Mouse (Mus musculus): ENCODE data around the gene Olfr814. TPM values are rescaled to one million over a fixed set of nuclear protein-coding genes. Genes with fewer than 3 reads are reported as not detected.
"Not testable (repeated sequence)": the region's sequence is repeated elsewhere in the genome, so short reads cannot be mapped to it uniquely, and the experiment has no call there.

Olfr814 gene
- total RNA-seq (2014; fragmentation: Nextera tagmentation) (not detected in 2 replicates), total RNA-seq (2017) (not detected in 2 replicates)

DNA sequence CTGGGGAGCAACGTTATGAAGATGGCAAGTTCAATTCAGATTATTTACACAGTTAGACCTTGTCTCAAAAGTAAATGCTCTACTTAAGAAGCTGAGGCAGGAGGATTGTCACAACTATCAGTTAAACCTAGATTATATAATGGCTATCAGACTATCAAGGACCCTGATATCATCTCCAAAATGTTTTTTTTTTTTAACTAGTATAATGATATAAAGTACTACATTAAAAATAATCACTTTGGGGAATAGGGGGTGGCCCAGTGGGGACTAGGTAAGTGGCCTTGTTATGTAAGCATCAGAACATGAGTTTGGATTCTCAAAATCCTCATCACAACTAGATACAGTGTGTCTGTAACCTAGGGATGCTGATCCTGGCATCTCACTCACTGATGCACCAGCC, at the start of gene Olfr814:
TSS of gene Olfr814 (minus strand) at position 101 of the 400 bp plus-strand sequence.
- not testable (repeated sequence) for ATAC-seq (replicated peaks; ENCODE audit: poor library complexity, severe bottlenecking)

DNA sequence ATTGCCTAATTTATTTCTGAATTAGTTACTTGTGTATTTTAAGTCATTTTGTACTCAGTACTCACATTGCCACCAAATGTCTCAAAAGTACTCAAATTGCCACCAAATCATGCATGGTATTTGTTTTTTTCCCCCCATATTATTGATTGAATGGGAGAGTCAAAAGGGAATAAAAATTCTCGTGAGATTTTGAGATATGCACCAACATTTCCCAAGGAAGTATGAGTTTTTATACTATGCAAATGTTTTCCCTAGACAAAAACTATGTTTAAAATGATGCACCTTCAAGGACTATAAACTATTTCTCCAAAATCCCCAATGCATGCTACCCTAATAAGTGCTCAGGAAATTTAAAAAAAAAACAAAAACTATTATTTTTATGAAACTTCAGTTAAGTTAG, 35.8 kb upstream of the Olfr814 start, which contains the start of gene Olfr816:
TSS of gene Olfr816 (minus strand) at position 101 of the 400 bp plus-strand sequence.
- no peak for ATAC-seq (replicated peaks; ENCODE audit: poor library complexity, severe bottlenecking)

DNA sequence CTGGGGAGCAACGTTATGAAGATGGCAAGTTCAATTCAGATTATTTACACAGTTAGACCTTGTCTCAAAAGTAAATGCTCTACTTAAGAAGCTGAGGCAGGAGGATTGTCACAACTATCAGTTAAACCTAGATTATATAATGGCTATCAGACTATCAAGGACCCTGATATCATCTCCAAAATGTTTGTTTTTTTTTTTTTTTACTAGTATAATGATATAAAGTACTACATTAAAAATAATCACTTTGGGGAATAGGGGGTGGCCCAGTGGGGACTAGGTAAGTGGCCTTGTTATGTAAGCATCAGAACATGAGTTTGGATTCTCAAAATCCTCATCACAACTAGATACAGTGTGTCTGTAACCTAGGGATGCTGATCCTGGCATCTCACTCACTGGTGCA, 26.1 kb upstream of the Olfr814 start, which contains the start of gene Olfr815:
TSS of gene Olfr815 (minus strand) at position 101 of the 400 bp plus-strand sequence.
- ATAC-seq (replicated peaks; ENCODE audit: poor library complexity, severe bottlenecking): not testable (repeated sequence)

DNA sequence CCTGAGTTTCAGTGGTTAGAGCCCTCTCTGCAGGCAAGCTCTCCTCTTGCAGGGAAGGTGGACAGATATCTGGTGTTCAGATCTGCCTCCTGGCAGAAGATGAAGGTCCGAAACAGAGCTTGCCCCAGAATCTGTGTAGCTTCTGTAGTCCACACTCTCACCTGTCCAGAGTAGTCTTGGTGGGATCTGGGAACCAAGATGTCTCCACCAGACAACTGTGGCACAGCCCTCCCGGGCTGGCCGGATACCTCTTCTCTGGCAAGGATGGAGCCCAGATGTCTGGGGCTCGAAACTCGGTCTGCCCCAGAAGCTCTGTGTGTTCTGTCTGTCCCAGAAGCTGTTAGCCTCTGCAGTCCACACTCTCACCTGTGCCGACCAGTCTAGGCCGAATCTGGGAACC, 6.3 kb upstream of the Olfr814 start:
- no peak for ATAC-seq (replicated peaks; ENCODE audit: poor library complexity, severe bottlenecking)

DNA sequence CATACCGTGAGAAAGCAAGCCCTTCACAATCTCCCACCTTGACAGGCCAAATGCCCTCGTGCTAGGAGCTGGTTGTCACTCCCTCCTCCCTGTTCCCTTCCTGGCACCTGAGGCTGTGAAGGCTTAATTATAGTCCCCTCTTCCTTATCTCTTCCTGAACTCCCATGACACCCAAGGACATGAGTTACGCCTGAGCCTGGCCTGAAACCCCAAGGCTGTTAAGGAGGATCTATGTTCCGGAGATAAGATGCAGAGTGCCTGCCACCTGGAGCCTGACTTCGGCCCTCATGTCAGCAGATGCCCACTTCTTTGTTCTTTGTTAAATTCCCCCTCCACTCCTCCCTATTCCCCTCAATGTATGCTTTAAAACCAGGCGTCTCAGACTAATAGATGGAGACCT, 5.8 kb upstream of the Olfr814 start:
- not testable (repeated sequence) for ATAC-seq (replicated peaks; ENCODE audit: poor library complexity, severe bottlenecking)

DNA sequence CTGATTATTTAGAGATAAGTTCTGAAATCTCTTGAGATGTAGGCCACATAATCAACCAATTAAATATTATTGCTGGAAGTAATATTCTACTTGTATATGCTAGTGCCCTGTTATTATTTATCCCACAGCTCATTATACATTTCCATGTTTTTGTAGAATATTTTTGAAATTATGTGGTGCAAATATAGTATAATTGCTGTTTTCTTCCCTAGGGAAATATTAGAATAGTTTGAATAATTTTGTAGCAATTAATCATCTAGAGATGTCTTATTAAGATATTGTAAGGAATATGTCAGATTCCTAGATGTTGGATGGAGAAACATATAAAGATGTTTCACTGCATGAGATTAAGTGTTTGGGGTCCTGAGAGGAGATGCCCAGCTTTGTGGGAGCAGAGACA, 24.6 kb downstream of the Olfr814 start, which contains the start of gene Olfr813:
TSS of gene Olfr813 (plus strand) at position 301 of the 400 bp plus-strand sequence.
- ATAC-seq (replicated peaks; ENCODE audit: poor library complexity, severe bottlenecking): no peak

DNA sequence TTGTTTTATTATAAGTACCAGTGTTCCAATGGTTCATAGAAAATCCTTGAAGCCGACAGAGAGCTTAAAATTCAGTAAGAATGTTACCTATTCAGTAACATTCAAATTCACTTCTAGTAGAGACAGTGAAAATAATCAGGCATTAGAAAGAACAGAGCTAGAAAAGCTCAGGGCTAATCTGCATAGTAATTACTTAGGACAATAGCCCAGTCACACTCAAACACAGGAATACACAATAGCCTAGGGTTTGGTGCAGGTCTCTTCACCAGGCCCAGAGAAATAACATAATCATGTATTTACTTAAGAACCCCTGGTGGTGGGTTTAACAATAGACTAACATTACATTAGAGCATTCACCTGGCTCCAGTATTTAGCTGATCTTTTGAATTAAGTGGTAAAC, 32.3 kb downstream of the Olfr814 start:
- ATAC-seq (replicated peaks; ENCODE audit: poor library complexity, severe bottlenecking): no peak

DNA sequence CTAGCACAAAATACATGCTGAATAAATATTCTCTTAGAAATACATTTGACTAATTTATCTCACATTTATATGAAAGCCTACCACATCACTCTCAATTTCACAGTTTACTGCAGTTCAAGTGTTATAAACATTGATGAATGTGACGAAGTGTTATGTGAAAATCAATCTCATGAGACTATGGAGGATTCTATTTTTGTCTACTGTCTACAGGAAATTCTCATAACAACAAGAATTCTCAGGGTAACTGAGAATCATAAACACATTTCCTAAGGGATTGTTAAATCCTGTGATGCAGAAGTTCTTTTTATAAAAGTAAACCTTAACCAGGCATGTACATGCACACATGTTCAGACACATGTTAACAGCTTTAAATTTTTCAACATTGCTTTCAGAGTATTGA, 33.7 kb downstream of the Olfr814 start, which contains the start of gene Olfr812:
TSS of gene Olfr812 (minus strand) at position 101 of the 400 bp plus-strand sequence.
- no peak for ATAC-seq (replicated peaks; ENCODE audit: poor library complexity, severe bottlenecking)

Other genes starting within 250 kb of the Olfr814 start
- not detected in 2 replicates for gene Olfr799, start 242.4 kb downstream of the Olfr814 start, total RNA-seq (2014; fragmentation: Nextera tagmentation)
- gene Olfr799, start 242.4 kb downstream of the Olfr814 start, total RNA-seq (2017): not detected in 2 replicates
- not detected in 2 replicates for gene Olfr800, start 222.2 kb downstream of the Olfr814 start, total RNA-seq (2014; fragmentation: Nextera tagmentation)
- gene Olfr800, start 222.2 kb downstream of the Olfr814 start, total RNA-seq (2017): not detected in 2 replicates
- not detected in 2 replicates for gene Olfr801, start 206.0 kb downstream of the Olfr814 start, total RNA-seq (2014; fragmentation: Nextera tagmentation)
- gene Olfr801, start 206.0 kb downstream of the Olfr814 start, total RNA-seq (2017): not detected in 2 replicates
- gene Olfr802, start 191.7 kb downstream of the Olfr814 start, total RNA-seq (2014; fragmentation: Nextera tagmentation): not detected in 2 replicates
- gene Olfr802, start 191.7 kb downstream of the Olfr814 start, total RNA-seq (2017): not detected in 2 replicates
- gene Olfr803, start 185.6 kb downstream of the Olfr814 start, total RNA-seq (2014; fragmentation: Nextera tagmentation): not detected in 2 replicates
- not detected in 2 replicates for gene Olfr803, start 185.6 kb downstream of the Olfr814 start, total RNA-seq (2017)
- not detected in 2 replicates for gene Olfr804, start 176.6 kb downstream of the Olfr814 start, total RNA-seq (2014; fragmentation: Nextera tagmentation)
- not detected in 2 replicates for gene Olfr804, start 176.6 kb downstream of the Olfr814 start, total RNA-seq (2017)
- gene Olfr805, start 150.5 kb downstream of the Olfr814 start, total RNA-seq (2014; fragmentation: Nextera tagmentation): not detected in 2 replicates
- not detected in 2 replicates for gene Olfr805, start 150.5 kb downstream of the Olfr814 start, total RNA-seq (2017)
- not detected in 2 replicates for gene Olfr806, start 137.9 kb downstream of the Olfr814 start, total RNA-seq (2014; fragmentation: Nextera tagmentation)
- not detected in 2 replicates for gene Olfr806, start 137.9 kb downstream of the Olfr814 start, total RNA-seq (2017)
- gene Olfr807, start 122.1 kb downstream of the Olfr814 start, total RNA-seq (2014; fragmentation: Nextera tagmentation): not detected in 2 replicates
- gene Olfr807, start 122.1 kb downstream of the Olfr814 start, total RNA-seq (2017): not detected in 2 replicates
- not detected in 2 replicates for gene Olfr808, start 114.4 kb downstream of the Olfr814 start, total RNA-seq (2014; fragmentation: Nextera tagmentation)
- gene Olfr808, start 114.4 kb downstream of the Olfr814 start, total RNA-seq (2017): not detected in 2 replicates
- not detected in 2 replicates for gene Olfr809, start 105.2 kb downstream of the Olfr814 start, total RNA-seq (2014; fragmentation: Nextera tagmentation)
- gene Olfr809, start 105.2 kb downstream of the Olfr814 start, total RNA-seq (2017): not detected in 2 replicates
- gene Olfr810, start 84.9 kb downstream of the Olfr814 start, total RNA-seq (2014; fragmentation: Nextera tagmentation): not detected in 2 replicates
- gene Olfr810, start 84.9 kb downstream of the Olfr814 start, total RNA-seq (2017): not detected in 2 replicates
- gene Olfr811, start 75.5 kb downstream of the Olfr814 start, total RNA-seq (2014; fragmentation: Nextera tagmentation): not detected in 2 replicates
- gene Olfr811, start 75.5 kb downstream of the Olfr814 start, total RNA-seq (2017): not detected in 2 replicates
- not detected in 2 replicates for gene Olfr812, start 33.8 kb downstream of the Olfr814 start, total RNA-seq (2014; fragmentation: Nextera tagmentation)
- not detected in 2 replicates for gene Olfr812, start 33.8 kb downstream of the Olfr814 start, total RNA-seq (2017)
- gene Olfr813, start 24.5 kb downstream of the Olfr814 start, total RNA-seq (2014; fragmentation: Nextera tagmentation): not detected in 2 replicates
- not detected in 2 replicates for gene Olfr813, start 24.5 kb downstream of the Olfr814 start, total RNA-seq (2017)
- gene Olfr815, start 26.0 kb upstream of the Olfr814 start, total RNA-seq (2014; fragmentation: Nextera tagmentation): not detected in 2 replicates
- not detected in 2 replicates for gene Olfr815, start 26.0 kb upstream of the Olfr814 start, total RNA-seq (2017)
- gene Olfr816, start 35.7 kb upstream of the Olfr814 start, total RNA-seq (2014; fragmentation: Nextera tagmentation): not detected in 2 replicates
- not detected in 2 replicates for gene Olfr816, start 35.7 kb upstream of the Olfr814 start, total RNA-seq (2017)
- not detected in 2 replicates for gene Olfr818, start 69.2 kb upstream of the Olfr814 start, total RNA-seq (2014; fragmentation: Nextera tagmentation)
- gene Olfr818, start 69.2 kb upstream of the Olfr814 start, total RNA-seq (2017): not detected in 2 replicates
- gene Olfr819, start 87.4 kb upstream of the Olfr814 start, total RNA-seq (2014; fragmentation: Nextera tagmentation): not detected in 2 replicates
- not detected in 2 replicates for gene Olfr819, start 87.4 kb upstream of the Olfr814 start, total RNA-seq (2017)
- not detected in 2 replicates for gene Olfr247, start 96.3 kb upstream of the Olfr814 start, total RNA-seq (2014; fragmentation: Nextera tagmentation)
- gene Olfr247, start 96.3 kb upstream of the Olfr814 start, total RNA-seq (2017): not detected in 2 replicates
- not detected in 2 replicates for gene Gm10310, start 105.2 kb upstream of the Olfr814 start, total RNA-seq (2014; fragmentation: Nextera tagmentation)
- not detected in 2 replicates for gene Gm10310, start 105.2 kb upstream of the Olfr814 start, total RNA-seq (2017)
- gene Olfr820, start 132.8 kb upstream of the Olfr814 start, total RNA-seq (2014; fragmentation: Nextera tagmentation): not detected in 2 replicates
- gene Olfr820, start 132.8 kb upstream of the Olfr814 start, total RNA-seq (2017): not detected in 2 replicates
- gene Olfr821, start 150.5 kb upstream of the Olfr814 start, total RNA-seq (2014; fragmentation: Nextera tagmentation): not detected in 2 replicates
- not detected in 2 replicates for gene Olfr821, start 150.5 kb upstream of the Olfr814 start, total RNA-seq (2017)
- gene Olfr822, start 191.4 kb upstream of the Olfr814 start, total RNA-seq (2014; fragmentation: Nextera tagmentation): not detected in 2 replicates
- not detected in 2 replicates for gene Olfr822, start 191.4 kb upstream of the Olfr814 start, total RNA-seq (2017)
- not detected in 2 replicates for gene Olfr823, start 235.5 kb upstream of the Olfr814 start, total RNA-seq (2014; fragmentation: Nextera tagmentation)
- gene Olfr823, start 235.5 kb upstream of the Olfr814 start, total RNA-seq (2017): not detected in 2 replicates